Mouse (Mus musculus) neural tube, embryonic 15.5 days (tissue): ENCODE measurements around the gene Mum1. TPM values are rescaled to one million over a fixed set of nuclear protein-coding genes. Genes with fewer than 3 reads are reported as not detected.

Experiments
- ATAC-seq: fragments of 200-750 bp; cut with Nextera tagmentation; 2 replicates; pipeline ENCODE4 v1.8.0; 2017; ENCODE audit warnings: mild to moderate bottlenecking, moderate TSS enrichment, moderate library complexity; ENCODE audit not compliant: low FRiP score
- H3K27ac ChIP-seq: fragments of 300-500 bp; sonication (generic); replicated peaks from 2 replicates; pipeline ENCODE4 v1.5.1; 2015; ENCODE audit warnings: mild to moderate bottlenecking, inconsistent platforms
- H3K27me3 ChIP-seq: fragments of 300-500 bp; sonication (generic); replicated peaks from 2 replicates; pipeline ENCODE4 v1.6.1; 2015; ENCODE audit warnings: inconsistent platforms
- H3K36me3 ChIP-seq: fragments of 300-500 bp; sonication (generic); 2 replicates; pipeline ENCODE4 v1.6.1; 2015; ENCODE audit warnings: inconsistent platforms
- H3K4me1 ChIP-seq: fragments of 300-500 bp; sonication (generic); 2 replicates; pipeline ENCODE4 v1.6.1; 2015; ENCODE audit warnings: inconsistent platforms
- H3K4me2 ChIP-seq: fragments of 300-500 bp; sonication (generic); 2 replicates; pipeline ENCODE4 v1.6.1; 2015; ENCODE audit warnings: inconsistent platforms, mild to moderate bottlenecking, moderate library complexity
- H3K4me3 ChIP-seq: fragments of 300-500 bp; sonication (generic); replicated peaks from 2 replicates; pipeline ENCODE4 v1.5.1; 2015; ENCODE audit warnings: mild to moderate bottlenecking, inconsistent platforms
- H3K9ac ChIP-seq: fragments of 300-500 bp; sonication (generic); replicated peaks from 2 replicates; pipeline ENCODE4 v1.6.1; 2015; ENCODE audit warnings: mild to moderate bottlenecking, inconsistent platforms
- H3K9me3 ChIP-seq: fragments of 300-500 bp; sonication (generic); replicated peaks from 2 replicates; pipeline ENCODE4 v1.6.1; 2016; ENCODE audit warnings: inconsistent platforms
- WGBS: fragments of 180-500 bp; shearing (Covaris S2); methylation state at CpG from one replicate; pipeline ENCODE4 v1.1.7; 2015; ENCODE audit warnings: mixed read lengths; 5-methylcytosine and 5-hydroxymethylcytosine counted together
- polyA plus RNA-seq: library from polyadenylated mRNA; unstranded; fragments of >200 nt; fragmentation: Nextera tagmentation; extraction: Ambion mirVana; gene quantifications from 2 replicates; pipeline ENCODE4 v1.2.1, GENCODE M21; 2015

Gene Mum1
- polyA plus RNA-seq, 1 experiment from 2014 or later = 46.8 TPM

DNA sequence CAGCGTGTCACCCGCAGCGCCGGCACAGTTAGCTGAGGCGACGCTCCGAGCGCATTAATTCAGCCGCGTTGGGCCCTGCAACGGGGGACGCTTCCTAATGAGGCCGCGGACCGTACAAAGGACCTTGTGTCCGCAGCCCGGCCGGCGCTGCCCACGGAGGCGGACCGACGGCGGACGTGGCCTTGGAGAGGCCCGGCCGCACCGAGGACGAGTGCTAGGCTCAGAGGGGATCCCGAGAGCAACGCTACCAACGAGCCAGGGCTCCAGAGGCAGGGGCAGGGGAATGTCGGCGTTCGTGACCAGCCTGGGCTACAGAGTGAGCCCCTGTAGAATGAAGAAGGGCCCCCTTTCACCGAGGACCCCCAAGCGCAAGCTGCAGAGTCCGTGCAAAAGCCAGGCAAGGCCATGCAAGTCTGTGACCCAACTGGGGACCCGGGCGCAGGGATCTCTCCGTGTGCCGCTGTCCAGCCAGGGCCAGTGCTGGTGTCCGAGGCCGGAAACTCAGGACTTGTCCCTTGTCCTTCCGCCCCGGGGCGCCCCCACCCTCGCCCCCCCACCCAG, 35.7 kb upstream of the Mum1 start:
- under 1% methylated on average over 47 of the region's 48 CpGs for WGBS
- Histone ChIP-seq H3K9ac (peak overlapping the region; percentile 33), H3K9me3 (no peaks in the 10 kb centered on the region), H3K36me3 (peaks cover 20% of the 10 kb centered on the region), H3K4me3 (peak overlapping the region; percentile 35), H3K4me1 (peaks cover 15% of the 10 kb centered on the region), H3K27me3 (0 out of 2 replicates have a peak, but pooled peaks cover 3% of the 10 kb centered on the region), H3K4me2 (peak overlapping the region; percentile 57), H3K27ac (peak overlapping the region; percentile 73)
- ATAC-seq = peak; percentile 36; the same call in 1 of the 2 replicates

DNA sequence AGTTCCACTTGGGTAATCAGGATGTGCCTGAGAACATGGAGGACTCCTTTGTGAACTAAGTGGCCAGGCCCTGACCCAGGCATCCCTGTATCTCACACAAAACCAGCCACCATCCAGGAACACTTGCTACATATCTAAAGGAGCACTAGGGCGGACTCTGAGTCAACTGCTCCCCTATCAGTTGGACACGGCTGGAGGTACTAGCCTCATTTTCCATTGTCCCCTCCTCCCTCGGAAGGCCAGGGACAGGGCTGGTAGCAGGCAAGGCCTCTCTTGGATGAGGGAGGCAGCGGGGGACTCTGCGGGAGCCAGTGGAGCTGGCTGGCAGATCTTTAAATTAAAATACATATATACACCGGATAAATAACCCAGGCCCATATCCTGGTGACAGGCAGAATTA, 32.3 kb upstream of the Mum1 start:
- H3K27ac ChIP-seq = no peak overlapping the region

DNA sequence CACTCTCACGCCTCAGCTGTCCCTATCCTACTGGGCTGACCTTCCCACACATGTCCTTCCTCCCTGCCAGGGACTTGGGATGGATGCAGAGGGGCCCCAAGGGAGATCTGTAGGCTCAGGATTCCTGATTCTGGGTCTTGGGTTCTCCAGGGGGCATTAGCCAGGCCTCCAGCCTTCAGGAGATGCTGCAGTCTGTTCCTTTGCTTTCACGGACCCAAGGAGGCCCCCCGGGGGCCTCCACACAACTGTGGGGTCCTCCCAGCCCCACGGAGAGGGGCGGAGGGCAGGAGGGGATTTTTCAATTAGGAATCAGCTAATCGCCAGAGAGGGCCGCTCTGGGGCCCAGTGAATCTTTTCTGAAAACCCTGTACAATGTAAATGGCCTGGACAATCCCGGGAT, 31.8 kb upstream of the Mum1 start:
- no peak overlapping the region for H3K9ac ChIP-seq
- no peaks in the 10 kb centered on the region for H3K36me3 ChIP-seq
- no peak overlapping the region for H3K27ac ChIP-seq
- H3K9me3 ChIP-seq = no peaks in the 10 kb centered on the region
- no peaks in the 10 kb centered on the region for H3K27me3 ChIP-seq
- no peak overlapping the region for H3K4me3 ChIP-seq
- H3K4me2 ChIP-seq = no peak overlapping the region
- WGBS = 54% methylated on average over 8 of the region's 8 CpGs
- peaks cover 16% of the 10 kb centered on the region for H3K4me1 ChIP-seq
- ATAC-seq = no peak

More for the DNA sequence above, 32.3 kb upstream of the Mum1 start:
- H3K36me3 ChIP-seq = peaks cover 3% of the 10 kb centered on the region; the same call in 1 of the 2 replicates
- ATAC-seq = no peak
- 74% methylated on average over 6 of the region's 6 CpGs for WGBS
- no peak overlapping the region for H3K4me3 ChIP-seq
- H3K27me3 ChIP-seq = 0 out of 2 replicates have a peak, but pooled peaks cover 3% of the 10 kb centered on the region
- no peak overlapping the region for H3K4me2 ChIP-seq
- peaks cover 15% of the 10 kb centered on the region for H3K4me1 ChIP-seq
- H3K9ac ChIP-seq = no peak overlapping the region
- H3K9me3 ChIP-seq = no peaks in the 10 kb centered on the region

DNA sequence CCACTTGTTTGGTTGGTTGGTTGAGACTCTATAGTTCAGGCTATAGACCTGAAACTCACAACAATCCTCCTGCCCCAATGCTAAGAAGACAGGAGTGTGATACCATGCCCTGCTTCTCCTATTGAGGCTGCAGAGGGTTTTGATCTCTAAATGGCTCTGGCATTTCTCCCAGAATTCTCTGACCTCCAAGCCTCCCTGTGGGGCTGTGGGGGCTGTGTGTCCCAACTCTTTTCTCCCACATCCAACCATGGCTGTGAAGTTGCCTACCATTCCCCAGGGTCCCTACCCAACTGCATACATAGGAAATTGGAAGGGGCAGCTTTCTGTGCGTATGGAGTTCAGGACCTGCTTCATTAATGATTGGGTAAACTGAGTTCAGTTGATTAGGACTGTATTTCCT, 30.1 kb upstream of the Mum1 start:
- ATAC-seq = no peak
- WGBS = 93% methylated on average over 1 of the region's 1 CpGs
- no peaks in the 10 kb centered on the region for H3K36me3 ChIP-seq
- H3K9me3 ChIP-seq = no peaks in the 10 kb centered on the region
- no peak overlapping the region for H3K27ac ChIP-seq
- no peak overlapping the region for H3K4me3 ChIP-seq
- H3K4me1 ChIP-seq = 0 out of 2 replicates have a peak, but pooled peaks cover 3% of the 10 kb centered on the region
- no peak overlapping the region for H3K4me2 ChIP-seq
- H3K27me3 ChIP-seq = no peaks in the 10 kb centered on the region
- H3K9ac ChIP-seq = no peak overlapping the region

DNA sequence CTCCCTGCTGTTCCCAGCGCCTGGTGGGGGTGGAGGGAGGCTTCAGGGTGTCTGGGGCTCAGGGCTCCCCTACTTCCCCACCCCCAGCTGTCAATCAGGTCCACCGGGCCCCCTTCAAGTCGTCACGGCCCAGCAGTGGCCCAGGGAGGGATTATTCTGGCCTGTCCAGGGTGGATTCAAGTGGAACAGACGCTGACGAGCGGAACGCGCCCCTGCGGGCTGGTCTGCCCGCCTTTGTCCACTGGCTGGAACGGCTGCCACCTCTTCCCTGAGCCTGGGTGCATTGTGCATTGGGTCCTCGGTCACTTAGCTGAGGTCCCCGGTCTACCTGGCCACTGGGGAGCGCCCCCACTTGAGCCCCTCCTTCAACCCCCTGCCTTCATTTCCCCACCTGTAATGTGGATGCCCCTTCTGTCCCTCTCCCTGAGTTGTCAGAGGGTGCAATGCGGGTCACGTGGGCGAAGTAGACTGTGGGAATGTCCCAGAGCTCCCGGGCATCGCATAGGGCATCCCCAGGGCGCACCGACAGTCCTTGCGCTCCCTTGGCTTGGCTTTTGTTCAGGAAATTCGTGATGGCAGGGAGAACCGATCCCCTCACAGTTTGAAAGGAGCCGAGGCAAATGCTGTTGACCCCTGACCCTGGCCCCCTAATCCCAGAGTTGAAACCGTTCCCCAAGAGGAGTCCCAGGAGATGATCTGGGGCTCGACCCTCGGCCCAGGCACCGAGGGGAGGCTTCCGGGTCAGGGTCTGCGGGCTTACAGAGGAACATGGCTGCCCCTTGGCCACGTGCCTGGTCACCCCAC, 29.3 kb upstream of the Mum1 start:
- H3K27ac ChIP-seq = no peak overlapping the region
- no peaks in the 10 kb centered on the region for H3K36me3 ChIP-seq
- no peaks in the 10 kb centered on the region for H3K9me3 ChIP-seq
- no peak for ATAC-seq
- H3K9ac ChIP-seq = no peak overlapping the region
- H3K4me1 ChIP-seq = 0 out of 2 replicates have a peak, but pooled peaks cover 3% of the 10 kb centered on the region
- H3K4me3 ChIP-seq = no peak overlapping the region
- H3K27me3 ChIP-seq = no peaks in the 10 kb centered on the region
- no peak overlapping the region for H3K4me2 ChIP-seq
- WGBS = 71% methylated on average over 33 of the region's 33 CpGs

DNA sequence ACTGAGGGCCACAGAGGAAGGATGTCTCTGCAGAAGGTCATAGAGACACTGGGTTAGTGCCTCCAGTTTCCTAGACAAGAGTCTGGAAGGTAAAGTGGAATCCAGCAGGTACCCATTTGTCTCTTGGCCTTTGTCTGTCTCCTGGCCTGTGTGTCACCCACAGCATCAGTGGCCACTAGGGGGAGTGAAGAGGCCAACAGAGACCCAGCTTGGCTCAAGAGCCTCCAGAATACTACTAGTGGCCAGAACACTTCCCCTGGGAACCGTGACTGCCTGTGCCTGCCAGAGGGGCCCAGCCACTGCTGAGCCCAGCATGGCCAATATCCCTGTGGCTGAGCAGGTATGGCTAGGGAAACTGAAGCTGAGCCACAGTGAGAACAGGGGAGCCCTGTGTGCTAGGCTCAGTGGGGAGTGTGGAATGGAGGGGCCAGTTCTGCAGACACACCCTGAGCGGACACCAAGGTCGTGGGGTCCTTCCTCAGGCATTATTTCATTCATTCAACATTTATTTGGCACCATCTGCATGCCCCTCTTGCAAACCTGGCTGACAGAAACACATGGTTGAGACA, 26.7 kb upstream of the Mum1 start:
- ATAC-seq = peak; percentile 67
- WGBS = 50% methylated on average over 3 of the region's 3 CpGs
- H3K4me1 ChIP-seq = 0 out of 2 replicates have a peak, but pooled peaks cover 3% of the 10 kb centered on the region

DNA sequence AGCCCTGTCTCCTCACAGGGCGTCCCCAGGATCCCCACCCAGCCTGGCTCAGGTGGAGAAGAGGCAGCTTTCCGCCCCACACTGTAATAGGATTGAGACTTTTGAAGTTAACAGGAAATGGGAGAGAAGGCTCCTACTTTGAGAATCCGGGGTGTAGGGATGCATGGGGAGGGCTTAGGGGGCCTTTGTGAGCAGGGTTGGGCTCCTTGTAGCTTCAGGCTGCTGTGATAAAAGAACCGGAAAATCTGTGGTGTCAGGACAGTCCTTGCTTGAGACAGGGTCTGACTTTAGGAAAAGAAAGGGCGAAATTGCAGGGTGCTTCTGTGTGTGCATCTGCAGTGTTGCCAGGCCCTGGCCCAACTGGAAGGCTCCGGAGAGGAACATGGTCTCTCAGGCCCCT, 25.7 kb upstream of the Mum1 start:
- no peak overlapping the region for H3K4me2 ChIP-seq
- 0 out of 2 replicates have a peak, but pooled peaks cover 3% of the 10 kb centered on the region for H3K4me1 ChIP-seq
- WGBS = 83% methylated on average over 6 of the region's 6 CpGs
- ATAC-seq = no peak
- no peaks in the 10 kb centered on the region for H3K9me3 ChIP-seq
- H3K27ac ChIP-seq = no peak overlapping the region
- H3K27me3 ChIP-seq = no peaks in the 10 kb centered on the region
- H3K4me3 ChIP-seq = no peak overlapping the region
- no peak overlapping the region for H3K9ac ChIP-seq
- no peaks in the 10 kb centered on the region for H3K36me3 ChIP-seq

More for the DNA sequence above, 26.7 kb upstream of the Mum1 start:
- Histone ChIP-seq H3K4me2 (no peak overlapping the region), H3K9ac (no peak overlapping the region), H3K4me3 (no peak overlapping the region), H3K9me3 (no peaks in the 10 kb centered on the region), H3K36me3 (no peaks in the 10 kb centered on the region), H3K27me3 (no peaks in the 10 kb centered on the region), H3K27ac (no peak overlapping the region)

DNA sequence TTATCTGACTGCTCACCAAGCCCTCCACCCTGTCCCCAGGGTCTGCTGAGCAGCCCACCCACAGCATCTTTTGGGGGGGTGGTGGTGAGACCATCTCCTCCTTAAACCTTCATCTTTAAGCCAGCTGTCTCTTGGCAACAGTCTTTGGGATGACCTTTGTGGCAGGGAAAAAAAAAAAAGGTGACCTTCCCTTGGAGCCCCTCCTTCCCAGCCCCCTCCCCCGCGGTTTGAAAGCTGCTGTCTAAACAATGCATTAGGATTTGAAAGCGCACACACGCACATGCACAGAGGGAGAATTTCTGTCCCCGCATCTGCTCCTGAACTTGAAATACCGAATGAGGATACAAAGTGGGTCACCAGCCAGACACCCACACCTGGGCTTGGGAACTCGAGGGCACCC, 22.2 kb upstream of the Mum1 start:
- Histone ChIP-seq H3K27ac (no peak overlapping the region), H3K9me3 (no peaks in the 10 kb centered on the region), H3K9ac (no peak overlapping the region), H3K4me3 (no peak overlapping the region), H3K27me3 (no peaks in the 10 kb centered on the region), H3K4me1 (peaks cover 20% of the 10 kb centered on the region), H3K4me2 (no peak overlapping the region), H3K36me3 (no peaks in the 10 kb centered on the region)
- WGBS = 24% methylated on average over 7 of the region's 7 CpGs
- no peak for ATAC-seq

DNA sequence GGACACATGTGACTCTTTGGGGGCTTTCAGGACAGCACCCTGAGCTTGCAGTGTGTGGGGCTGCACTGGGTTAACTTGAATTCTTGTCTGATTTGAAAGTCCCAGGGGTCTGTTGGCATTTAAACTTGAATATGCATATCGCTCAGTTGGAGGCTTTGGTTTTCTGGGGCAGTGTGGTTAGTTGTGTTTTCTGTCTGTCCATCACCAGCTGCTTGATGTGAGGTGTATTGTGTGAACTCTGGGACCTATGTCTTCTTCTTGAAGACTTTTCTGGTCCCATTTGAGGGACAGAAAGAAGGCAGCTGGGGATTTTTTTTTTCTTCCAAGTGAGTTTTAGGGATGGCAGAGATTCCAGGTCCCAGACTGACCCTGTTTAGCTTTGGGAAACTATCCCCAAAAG, 19.0 kb upstream of the Mum1 start:
- WGBS = 50% methylated on average over 1 of the region's 1 CpGs

DNA sequence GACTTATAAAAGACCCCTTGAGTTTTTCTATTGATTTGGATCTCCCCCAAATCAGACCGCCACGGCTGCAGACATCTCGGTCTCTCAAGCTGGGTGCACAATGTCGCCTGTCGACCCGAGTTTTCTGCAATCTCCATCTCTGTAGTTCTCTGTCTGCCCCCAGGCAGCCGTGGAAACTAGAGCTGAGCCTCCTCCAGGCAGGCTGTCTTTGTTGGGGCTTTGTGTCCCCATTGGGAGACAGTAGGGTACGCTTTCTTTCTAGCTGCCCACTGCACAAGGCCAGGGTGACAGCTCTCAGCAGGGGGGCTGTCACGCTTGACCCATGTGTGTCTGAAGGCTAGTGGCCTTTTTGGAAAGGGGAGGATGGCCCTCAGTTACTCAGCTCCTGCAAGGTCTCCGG, 18.6 kb upstream of the Mum1 start:
- Histone ChIP-seq H3K36me3 (no peaks in the 10 kb centered on the region), H3K9ac (no peak overlapping the region), H3K4me3 (no peak overlapping the region), H3K9me3 (no peaks in the 10 kb centered on the region), H3K4me1 (peaks cover 20% of the 10 kb centered on the region), H3K4me2 (no peak overlapping the region), H3K27ac (no peak overlapping the region), H3K27me3 (no peaks in the 10 kb centered on the region)
- WGBS = 33% methylated on average over 10 of the region's 10 CpGs
- no peak for ATAC-seq

More for the DNA sequence above, 19.0 kb upstream of the Mum1 start:
- no peak for ATAC-seq
- Histone ChIP-seq H3K27ac (no peak overlapping the region), H3K4me2 (no peak overlapping the region), H3K4me3 (no peak overlapping the region), H3K36me3 (no peaks in the 10 kb centered on the region), H3K9ac (no peak overlapping the region), H3K27me3 (no peaks in the 10 kb centered on the region), H3K4me1 (peaks cover 20% of the 10 kb centered on the region), H3K9me3 (no peaks in the 10 kb centered on the region)

DNA sequence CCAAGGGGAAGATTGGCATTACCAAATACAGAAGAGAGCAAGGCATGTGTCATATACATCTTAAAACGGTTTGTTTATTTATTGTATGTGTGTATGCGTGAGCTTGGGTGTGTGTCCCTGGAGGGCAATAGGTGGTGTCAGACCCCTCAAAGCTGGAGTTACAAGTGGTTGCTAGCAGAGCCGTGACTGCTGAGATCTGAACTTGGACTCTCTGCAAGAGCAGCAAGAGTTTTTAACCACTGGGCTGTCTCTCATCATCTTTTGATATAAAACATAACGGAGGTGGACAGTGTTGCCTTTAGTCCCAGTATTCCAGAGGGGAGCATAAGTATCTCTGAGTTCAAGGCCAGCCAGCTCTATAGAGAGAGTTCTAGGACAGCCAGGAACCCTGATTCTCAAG, 18.0 kb upstream of the Mum1 start:
- Histone ChIP-seq H3K4me2 (peak overlapping the region; percentile 44; the same call in 1 of the 2 replicates), H3K27ac (no peak overlapping the region), H3K4me1 (peaks cover 20% of the 10 kb centered on the region), H3K4me3 (no peak overlapping the region), H3K9me3 (no peaks in the 10 kb centered on the region), H3K27me3 (no peaks in the 10 kb centered on the region), H3K9ac (no peak overlapping the region), H3K36me3 (no peaks in the 10 kb centered on the region)
- WGBS = 72% methylated on average over 4 of the region's 4 CpGs
- no peak for ATAC-seq
